Mouse (Mus musculus) olfactory bulb, adult 2 months (tissue): Measurements from ENCODE around the gene Cdh11.

Experiments
- CTCF ChIP-seq: fragments of 200-500 bp; IDR thresholded peaks from 2 replicates; pipeline ENCODE4 v1.5.1; 2012; ENCODE audit warnings: low read depth, mild to moderate bottlenecking, low read length, moderate library complexity; ENCODE audit not compliant: insufficient read depth
- POLR2A ChIP-seq: fragments of 200-500 bp; IDR thresholded peaks from 2 replicates; pipeline ENCODE4 v1.6.1; 2012; ENCODE audit warnings: mild to moderate bottlenecking, low read depth, low read length, moderate library complexity; ENCODE audit not compliant: insufficient read depth

GRCm38 (mm10) chr8:102782707-102783489 lies 2.5 kb downstream of the Cdh11 start:
- TF ChIP-seq CTCF (no peak), POLR2A (no peak)
